Mouse (Mus musculus): ENCODE data around the gene Aox1.
"Not testable (repeated sequence)": the region's sequence is repeated elsewhere in the genome, so short reads cannot be mapped to it uniquely, and the experiment has no call there.

Aox1 gene

GRCm38 (mm10) chr1:58029636-58030117, at the start of gene Aox1:
Gene Aox1 (plus strand): TSS chr1:58029931.
- peak; percentile 49 to 54 for DNase-seq

DNA sequence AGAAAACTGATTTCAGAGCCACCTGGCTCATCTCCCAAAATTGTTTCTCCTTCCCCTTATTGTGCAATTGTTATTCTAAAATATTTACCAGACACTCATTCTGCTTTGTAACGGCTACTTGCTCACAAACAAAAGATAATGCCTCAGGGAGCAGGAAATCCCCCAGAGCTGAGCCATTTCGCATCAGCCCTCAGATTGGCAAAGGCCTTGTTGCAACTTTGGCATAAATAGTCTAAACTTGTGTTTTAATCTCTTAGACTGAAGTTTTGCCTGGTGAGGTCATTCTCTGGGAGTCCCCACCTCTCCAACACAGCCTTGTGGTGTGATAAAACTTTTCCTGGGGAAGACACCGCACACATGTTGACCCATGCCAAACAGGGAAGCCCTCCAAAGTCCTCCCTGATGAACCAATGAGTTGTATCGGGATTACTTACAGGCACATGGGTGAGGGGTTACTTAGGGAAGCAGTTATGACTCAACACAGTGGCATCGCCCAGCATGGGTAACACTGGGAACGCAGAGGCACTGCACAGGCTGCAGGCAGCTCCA, 40.6 kb upstream of the Aox1 start:
- DNase-seq, result no peak

DNA sequence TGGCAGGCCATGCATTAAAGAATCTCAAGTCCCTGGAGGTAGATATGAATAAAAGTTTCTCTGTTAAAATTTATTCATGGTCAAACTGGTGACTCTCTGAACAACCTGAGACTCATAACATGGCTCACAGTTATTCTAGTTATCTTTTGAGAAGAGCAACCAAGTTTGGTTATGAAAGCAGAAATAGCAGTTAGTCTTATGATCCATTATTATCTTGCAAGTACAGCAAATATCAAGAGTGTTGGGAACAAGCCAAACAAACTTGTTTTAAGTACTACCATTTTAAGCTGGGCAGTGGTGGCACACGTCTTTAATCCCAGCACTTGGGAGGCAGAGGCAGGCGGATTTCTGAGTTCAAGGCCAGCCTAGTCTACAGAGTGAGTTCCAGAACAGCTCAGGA, 38.5 kb upstream of the Aox1 start:
- no peak for DNase-seq

DNA sequence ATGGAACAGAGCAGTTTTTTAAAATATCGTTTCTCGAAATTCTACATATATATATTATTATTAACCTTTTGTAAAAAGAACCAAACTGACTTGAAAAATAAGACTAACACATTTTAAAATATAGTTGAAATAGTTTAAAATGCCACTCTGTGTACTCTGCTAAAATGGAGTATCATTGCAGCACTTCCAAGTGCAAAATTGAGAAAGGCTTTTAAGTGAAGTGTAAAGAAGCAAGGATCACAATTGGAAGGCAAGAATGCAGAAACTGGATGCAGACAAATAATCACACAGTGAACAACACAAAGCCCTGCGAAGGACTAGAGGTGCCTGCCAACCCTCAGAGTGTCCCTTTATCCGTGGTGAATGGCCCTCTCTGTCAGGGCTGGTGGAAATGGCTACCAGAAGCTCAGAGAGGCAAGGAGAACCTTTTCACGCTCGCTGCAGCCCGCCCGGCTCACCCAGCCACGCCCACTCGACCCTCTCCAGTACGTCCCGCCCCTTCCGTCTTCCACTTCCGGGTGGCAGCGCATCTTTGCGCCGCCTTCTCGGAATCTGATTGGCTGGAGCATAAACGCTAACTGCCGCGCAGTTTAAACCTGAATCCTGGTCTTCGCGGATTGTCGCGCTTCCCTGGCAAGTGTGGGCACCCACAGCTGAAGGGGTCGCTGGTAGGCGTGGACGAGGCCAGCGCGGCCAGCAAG, 34.1 kb upstream of the Aox1 start, which contains the start of gene Sgo2a:
Gene Sgo2a (plus strand): TSS at position 540 of the 701 bp plus-strand sequence.
- peak; percentile 91 to 93 for DNase-seq

- peak in 1 of 2 experiments; percentile 7 for DNase-seq
Observed at GRCm38 (mm10) chr1:57996133-57996615, 33.6 kb upstream of the Aox1 start.

GRCm38 (mm10) chr1:57998146-57998545, 31.6 kb upstream of the Aox1 start:
- DNase-seq, result no peak

DNA sequence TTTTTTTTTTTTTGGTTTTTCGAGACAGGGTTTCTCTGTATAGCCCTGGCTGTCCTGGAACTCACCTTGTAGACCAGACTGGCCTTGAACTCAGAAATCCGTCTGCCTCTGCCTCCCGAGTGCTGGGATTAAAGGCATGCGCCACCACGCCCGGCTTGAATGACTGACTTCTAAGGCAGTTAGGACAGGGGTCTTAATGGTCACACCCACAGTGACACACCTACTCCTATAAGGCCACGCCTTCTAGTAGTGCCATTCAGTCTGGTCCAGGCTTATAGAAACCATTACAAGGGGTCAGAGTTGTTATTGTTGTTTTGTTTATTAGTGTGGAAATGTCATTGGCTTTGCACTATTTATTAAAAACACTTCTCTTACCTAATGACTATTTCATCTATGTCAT, 23.3 kb upstream of the Aox1 start:
- not testable (repeated sequence) for DNase-seq

- no peak for DNase-seq
Observed at GRCm38 (mm10) chr1:58018856-58019255, 10.9 kb upstream of the Aox1 start, which contains the start of gene Kctd18. Gene Kctd18 (minus strand): TSS chr1:58018956.

GRCm38 (mm10) chr1:58027707-58028106, 2.0 kb upstream of the Aox1 start:
- no peak for DNase-seq

GRCm38 (mm10) chr1:58030156-58030871, 583 bp downstream of the Aox1 start:
- peak; percentile 63 to 65 for DNase-seq

DNA sequence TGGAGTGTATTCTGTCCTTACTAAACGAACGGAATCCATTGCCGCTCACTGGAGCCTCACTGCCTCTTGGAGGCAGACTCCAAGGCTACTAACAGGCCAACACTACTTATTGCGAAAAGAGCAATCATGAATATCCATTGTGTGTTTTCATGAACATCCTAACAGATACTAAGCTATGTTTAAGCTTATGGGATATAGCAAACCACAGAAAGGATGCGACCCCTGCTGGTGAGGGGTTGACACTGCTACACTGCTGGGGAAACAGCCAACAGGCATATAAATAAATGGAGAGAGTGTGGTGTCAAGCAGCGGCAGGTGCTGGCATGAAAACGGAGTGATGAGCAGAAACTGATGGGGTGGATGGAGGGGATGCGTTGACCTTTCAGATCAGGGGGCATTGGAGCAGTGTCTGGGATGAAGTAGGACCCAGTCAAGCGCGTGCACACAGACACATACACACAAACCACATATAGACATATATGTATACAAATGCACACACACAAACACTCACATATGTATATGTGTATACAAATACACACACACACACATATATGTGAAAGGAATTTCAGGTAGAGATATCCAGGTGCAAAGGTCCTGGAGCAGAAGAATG, 1.5 kb downstream of the Aox1 start:
- DNase-seq, result peak; percentile 29 to 43

- not testable (repeated sequence) for DNase-seq
Observed at GRCm38 (mm10) chr1:58037306-58037705, 7.6 kb downstream of the Aox1 start.

DNA sequence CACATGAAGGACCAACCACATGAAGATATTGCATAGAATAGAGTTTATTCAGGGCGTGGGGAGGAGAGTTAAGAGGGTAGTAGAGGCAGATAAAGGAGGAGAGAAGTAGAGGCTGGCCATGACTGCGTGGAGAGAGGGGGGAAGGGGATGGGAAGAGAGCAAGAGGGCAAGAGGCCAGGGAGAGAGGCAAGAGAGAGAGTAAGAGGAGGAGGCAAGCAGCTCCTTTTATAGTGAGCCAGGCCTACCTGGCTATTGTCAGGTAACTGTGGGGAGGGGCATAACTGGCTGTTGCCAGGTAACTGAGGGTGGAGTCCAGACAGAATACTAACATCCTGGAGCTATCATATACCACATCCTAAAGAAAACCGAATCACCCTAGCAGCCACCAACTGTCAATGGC, 15.3 kb downstream of the Aox1 start:
- DNase-seq, result peak; percentile 14 to 19

DNA sequence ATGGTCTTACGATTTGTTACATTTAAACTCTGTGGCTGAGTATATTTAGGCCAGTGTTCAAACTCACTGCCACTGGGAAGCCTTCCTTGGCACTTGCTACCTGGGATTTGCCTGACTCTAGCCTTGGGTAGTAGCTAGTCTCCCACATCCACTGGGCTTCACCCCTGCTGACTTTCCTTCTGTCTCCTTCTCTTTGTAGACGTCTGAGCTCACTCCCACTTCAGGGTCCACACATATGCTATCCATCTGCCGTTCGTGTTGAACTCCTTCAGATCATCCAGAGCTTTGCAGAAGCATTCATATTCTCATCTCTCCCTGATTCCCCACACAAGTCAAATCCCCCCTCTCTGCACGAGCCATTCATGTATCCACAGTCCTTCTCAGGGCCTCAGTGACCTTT, 15.8 kb downstream of the Aox1 start:
- peak; percentile 76 to 87 for DNase-seq

DNA sequence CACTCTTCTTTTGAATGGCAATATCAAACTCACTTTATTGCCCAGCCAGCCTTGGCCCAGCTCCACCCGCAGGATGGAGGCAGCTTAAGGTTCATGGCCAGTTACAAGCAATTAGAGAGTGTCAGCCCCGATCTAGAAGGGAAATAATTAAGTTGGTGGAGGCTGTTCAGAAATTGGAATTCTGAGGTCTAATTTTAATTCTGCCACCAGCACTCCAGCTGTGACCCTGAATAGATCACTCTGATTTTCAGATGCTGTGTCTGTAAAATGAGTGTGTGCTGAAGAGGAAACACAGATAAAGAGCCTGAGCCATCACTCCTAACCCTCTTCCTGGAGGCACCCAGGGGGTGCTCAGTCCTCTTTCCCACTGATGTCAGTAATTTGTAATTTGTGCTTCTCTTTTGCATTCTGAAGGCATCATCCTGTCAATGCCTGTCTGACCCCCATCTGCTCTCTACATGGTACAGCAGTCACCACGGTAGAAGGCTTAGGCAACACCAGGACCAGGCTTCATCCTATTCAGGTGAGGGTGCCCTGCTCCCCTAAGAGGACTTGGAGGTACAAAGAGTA, 17.1 kb downstream of the Aox1 start:
- DNase-seq, result peak in 1 of 2 experiments; percentile 17

DNA sequence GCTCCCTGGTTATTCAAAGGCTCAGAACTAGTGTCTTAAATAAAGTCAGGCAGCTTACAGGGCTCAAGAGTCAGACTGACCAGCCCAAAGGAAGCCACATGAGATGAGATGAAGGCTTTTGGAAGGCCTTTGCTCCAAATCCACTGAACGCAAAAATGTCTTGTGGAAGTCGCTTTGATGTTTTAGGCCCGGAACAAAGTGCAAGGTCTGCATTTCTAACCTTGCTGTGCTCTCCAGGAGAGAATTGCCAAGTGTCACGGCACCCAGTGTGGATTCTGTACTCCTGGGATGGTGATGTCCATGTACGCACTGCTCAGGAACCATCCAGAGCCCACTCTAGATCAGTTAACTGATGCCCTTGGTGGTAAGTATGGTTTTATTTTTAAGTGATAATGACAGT, 19.4 kb downstream of the Aox1 start:
- DNase-seq, result no peak

DNA sequence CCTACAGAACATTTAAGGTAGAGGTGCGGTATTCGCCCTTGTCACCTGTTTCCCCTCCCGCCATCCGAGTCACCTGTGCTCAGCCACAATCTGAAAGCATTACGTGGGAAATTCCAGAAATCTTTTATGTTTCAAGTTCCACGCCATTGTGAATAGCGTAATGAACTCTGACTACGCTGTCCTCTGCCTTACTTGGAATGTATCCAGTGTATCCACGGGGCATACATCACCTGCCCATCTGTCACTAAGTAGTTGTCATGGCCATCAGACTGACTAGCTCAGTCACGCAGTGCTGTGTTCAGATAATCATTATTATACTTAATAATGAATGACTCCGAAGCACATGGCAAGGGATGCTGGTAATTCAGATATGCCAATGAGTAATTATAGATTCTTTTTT, 25.9 kb downstream of the Aox1 start:
- DNase-seq, result peak; percentile 12 to 16

DNA sequence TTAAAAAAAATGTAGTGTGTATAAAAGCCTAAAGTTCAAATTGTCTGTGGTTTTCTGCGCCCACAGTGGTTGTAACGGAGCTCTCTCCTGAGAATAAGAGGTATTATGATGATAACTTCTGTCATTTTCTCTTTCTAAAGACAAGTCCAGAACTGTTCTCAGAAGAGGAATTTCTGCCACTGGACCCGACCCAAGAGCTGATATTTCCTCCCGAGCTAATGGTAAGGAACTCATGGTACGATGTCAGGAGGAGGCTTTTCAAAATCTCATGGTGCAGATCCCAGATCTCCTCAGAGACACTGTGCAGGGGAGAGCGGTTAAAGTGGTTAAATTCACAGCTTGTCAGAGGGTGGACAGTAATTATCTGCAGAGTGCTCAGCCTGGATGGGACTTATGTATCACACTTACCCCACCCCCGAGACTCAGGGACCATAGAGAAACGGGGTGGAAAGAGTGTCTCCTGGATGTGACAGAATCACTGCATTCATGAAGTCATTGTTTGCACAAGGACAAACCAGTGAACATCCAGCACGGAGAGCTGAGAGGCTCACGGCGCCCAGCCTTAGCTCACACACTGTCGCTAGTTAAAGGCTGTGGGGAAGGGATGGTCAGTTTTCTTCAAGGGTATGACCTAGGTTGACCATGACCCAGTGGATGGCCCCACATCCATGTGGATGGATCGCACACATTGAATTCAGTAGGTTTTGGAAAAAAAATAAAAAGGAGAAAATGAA, 26.5 kb downstream of the Aox1 start:
- DNase-seq, result no peak

DNA sequence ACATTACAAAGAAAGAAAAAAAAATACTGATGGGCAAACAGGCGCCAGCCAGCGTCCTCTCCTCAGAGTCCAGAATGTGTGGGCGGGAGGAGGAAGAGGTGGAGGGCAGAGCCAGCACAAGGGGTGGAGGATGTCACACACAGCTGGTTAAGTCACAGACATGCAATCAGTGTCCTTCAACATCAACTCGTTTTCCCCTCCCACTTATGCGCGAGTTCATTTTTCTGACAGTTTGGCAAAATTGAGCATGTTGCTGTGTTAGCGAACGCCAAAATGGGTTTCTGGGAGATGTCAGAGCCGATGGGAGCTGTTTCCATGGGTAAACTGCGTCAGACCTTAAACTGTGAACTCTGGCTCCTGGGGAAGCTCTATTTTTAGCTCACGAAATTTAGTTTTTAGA, 27.2 kb downstream of the Aox1 start:
- no peak for DNase-seq

DNA sequence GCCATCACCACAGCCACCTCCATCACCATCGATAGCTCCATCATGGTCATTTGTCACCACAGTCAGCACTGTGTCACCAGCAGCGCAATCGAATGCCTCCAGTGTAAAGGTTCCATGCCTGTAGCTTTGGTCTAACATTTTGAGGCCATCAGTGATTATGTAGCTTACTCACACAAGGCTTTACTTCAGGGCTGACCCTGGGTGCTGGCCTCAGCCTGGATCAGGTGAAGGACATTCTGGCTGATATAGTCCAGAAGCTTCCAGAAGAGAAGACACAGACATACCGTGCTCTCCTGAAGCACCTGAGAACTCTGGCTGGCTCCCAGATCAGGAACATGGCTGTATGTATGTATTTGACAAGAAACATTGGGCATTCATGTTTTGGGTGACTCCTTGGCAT, 29.1 kb downstream of the Aox1 start:
- DNase-seq, result no peak

DNA sequence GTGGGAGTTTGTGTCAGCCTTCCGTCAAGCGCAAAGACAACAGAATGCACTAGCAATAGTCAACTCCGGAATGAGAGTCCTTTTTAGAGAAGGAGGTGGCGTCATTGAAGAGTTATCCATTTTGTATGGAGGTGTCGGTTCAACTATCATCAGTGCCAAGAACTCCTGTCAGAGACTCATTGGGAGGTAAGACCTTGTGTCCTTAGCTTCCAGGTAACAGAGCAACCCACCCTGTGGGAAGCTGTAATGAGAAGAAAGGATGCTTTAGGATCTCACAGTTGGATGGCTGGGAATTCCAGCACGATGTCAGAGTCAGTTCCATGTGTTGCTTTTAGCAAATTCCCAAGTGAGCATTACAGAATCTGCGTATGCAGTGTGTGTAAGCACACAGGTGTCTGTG, 32.4 kb downstream of the Aox1 start:
- DNase-seq, result no peak

DNA sequence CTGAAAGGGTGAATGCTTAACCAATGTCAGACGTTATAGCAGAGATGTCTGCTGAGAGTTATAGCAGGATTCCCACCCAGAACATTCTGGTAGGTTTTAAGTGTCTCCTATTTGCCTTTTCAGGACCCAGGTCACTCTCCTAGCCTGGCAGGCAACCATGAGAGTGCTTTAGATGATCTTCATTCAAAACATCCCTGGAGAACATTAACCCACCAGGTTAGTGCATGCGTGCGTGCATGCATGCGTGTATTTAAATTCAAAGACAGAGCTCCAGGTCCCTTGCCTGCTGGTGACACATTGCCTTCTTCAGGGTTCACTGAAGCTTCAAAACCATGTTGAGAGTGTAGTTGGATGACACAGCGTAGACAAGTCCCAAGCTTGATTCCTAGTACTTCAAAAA, 35.4 kb downstream of the Aox1 start:
- DNase-seq, result no peak
